Mouse (Mus musculus) telencephalon, adult 2 months (tissue): ENCODE results near the gene Rgs8.

Source experiments
- DNase-seq: peaks from one replicate; pipeline ENCODE4 v3.0.0-alpha.2; 2011; ENCODE audit warnings: low read depth, low spot score

The Rgs8 gene

GRCm38 (mm10) chr1:153675591-153675990 is 22.8 kb downstream of the Rgs8 start:
- DNase-seq = no peak

- no peak for DNase-seq
Measured at GRCm38 (mm10) chr1:153677635-153678034, 24.8 kb downstream of the Rgs8 start.

DNA sequence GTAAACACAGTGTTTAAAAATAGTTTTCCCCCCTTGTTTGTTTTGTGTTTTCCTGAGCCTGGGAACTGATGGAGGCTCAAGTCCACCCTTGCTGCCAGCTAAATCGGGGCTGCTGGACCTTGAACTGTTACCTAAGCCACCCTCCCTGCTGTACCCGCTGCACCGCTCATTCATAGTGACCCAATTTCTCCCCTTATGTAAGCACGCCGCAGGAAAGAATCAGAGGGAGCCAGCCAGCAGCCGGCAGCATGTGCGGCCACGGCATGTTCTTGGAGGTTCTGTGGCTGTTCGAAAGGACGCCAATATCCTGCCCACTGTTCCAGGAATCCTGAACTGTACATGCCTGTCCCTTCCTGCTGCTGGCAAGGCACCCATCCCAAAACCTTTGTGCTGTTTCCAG is 26.3 kb downstream of the Rgs8 start:
- peak; percentile 80 for DNase-seq

GRCm38 (mm10) chr1:153679653-153680052 is 26.8 kb downstream of the Rgs8 start:
- no peak for DNase-seq

GRCm38 (mm10) chr1:153680363-153680762 is 27.5 kb downstream of the Rgs8 start:
- DNase-seq = no peak

- DNase-seq = no peak
Measured at GRCm38 (mm10) chr1:153681036-153681435, 28.2 kb downstream of the Rgs8 start.

- no peak for DNase-seq
Measured at GRCm38 (mm10) chr1:153683190-153683589, 30.4 kb downstream of the Rgs8 start.

DNA sequence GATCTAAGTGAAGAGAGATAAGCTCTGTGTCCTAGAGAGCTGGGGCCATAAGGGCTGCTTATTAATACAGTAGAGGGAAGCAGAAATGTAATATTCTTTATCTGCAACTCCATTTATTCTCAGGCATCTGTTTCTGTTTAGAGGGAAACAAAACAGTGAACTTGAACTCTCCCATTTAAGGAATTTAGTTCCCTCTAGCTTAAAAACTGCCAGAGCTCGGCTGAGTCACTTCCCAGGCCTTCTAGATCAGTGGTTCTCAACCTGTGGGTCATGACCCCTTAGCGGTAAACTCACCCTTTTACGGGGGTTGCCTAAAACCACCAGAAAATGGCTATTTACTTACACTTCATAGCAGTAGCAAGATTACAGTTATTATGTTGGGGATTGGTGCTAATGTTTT is 32.8 kb downstream of the Rgs8 start:
- no peak for DNase-seq

DNA sequence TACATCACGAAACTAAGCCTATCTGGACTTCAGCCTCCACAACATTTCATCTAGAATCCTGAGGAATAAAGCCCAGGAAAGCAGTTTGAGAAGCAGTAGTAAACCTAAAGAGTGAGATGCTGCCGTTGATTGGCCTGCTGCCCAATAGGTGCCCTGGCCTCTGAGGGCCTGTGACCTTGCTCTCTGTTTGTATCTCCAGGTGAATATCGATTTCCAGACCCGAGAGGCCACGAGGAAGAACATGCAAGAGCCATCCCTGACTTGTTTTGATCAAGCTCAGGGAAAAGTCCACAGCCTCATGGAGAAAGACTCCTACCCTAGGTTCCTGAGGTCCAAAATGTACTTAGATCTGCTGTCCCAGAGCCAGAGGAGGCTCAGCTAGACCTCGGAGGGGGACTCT is 39.7 kb downstream of the Rgs8 start:
- DNase-seq = no peak

- DNase-seq = no peak
Measured at GRCm38 (mm10) chr1:153694372-153695120, 41.7 kb downstream of the Rgs8 start.

DNA sequence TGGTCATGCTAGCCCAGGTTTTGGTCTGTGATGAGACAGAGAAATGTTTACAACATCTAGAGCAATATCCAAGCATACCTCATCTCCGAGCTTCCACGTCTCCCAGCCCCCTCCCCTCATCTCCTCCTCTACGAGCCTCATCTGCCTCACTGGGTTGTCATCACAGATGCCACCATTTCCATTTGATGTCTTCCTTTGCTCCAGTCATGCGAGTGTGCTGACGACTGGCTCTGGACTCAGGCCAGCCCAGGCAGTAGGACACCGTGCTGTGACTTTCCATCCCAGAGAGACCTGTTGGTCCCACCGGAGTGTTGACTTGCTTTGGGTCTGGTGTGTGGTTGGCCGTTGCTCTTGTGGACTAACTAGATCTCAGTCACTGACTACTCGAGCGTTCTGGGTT is 42.6 kb downstream of the Rgs8 start:
- DNase-seq = no peak

DNA sequence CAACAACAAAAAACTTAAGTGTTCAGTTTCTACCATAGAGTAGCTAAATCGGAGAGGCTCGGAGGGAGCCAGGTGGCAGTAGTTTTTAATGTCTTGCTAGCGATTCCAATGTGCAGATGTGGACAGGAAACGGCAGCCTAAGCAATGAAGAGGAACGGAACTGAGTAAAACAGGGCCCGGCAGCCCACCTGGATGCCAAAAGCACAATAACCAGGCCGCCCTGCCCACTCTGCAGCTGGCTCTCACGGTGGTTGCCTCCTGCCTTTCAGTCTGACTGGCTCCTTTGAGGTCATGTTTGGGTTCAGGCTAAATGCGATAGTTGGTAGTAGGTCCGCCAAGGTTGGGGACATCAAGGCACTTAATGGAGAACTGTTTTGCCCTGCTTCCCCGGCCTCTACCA is 43.3 kb downstream of the Rgs8 start:
- DNase-seq = no peak

- no peak for DNase-seq
Measured at GRCm38 (mm10) chr1:153696541-153696940, 43.7 kb downstream of the Rgs8 start.

DNA sequence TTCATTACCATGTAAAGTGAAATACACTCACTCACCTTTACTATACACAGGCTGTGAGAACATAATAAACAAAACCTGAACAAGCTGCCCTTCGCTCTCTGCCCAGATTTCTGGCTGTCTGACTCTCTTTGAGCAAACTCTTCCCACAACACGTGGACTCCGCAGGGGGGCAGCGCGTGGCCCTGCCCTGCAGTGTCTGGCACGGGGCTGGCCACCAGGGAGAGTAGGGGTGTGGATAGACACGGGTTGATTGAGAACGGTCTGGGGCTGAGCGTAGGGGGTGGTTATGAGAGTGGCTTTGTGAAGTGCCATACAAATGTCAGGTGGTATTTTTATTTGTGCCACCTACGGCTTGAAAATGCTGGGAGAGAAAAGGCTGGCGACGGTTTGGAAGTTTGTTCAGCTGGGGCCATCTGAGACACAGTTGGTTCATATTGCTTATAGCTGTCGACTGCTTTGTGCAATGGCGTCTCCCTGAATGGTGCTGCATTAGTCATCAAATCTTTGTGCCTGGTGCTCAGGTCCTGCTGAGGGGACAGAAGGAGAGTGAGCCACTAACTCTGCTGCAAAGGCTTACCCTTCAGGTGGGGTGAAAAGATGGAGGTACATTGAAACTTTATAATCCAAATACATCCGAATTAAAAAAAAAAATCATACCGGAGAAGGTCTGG is 44.9 kb downstream of the Rgs8 start:
- no peak for DNase-seq

GRCm38 (mm10) chr1:153698311-153699084 is 45.7 kb downstream of the Rgs8 start:
- no peak for DNase-seq

- DNase-seq = no peak
Measured at GRCm38 (mm10) chr1:153700448-153701063, 47.7 kb downstream of the Rgs8 start.

DNA sequence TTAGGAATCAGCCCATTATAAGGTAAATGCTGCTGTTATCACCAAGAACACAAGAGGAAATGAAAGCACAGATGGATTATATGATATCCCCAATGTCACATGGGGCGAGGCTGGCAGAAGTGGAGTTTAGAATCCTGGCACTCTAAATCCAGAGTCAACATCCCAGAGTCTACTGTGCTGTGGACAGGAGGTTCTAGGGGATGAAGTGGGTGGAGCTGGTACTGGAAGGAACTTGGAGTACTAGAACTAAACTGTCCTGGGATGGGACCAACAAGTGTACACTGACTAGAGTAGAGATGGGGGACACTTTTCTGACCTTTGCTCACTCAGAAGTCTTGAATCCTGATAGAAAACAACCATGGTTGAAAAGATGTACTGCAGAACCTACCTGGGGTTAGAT is 48.6 kb downstream of the Rgs8 start:
- no peak for DNase-seq

DNA sequence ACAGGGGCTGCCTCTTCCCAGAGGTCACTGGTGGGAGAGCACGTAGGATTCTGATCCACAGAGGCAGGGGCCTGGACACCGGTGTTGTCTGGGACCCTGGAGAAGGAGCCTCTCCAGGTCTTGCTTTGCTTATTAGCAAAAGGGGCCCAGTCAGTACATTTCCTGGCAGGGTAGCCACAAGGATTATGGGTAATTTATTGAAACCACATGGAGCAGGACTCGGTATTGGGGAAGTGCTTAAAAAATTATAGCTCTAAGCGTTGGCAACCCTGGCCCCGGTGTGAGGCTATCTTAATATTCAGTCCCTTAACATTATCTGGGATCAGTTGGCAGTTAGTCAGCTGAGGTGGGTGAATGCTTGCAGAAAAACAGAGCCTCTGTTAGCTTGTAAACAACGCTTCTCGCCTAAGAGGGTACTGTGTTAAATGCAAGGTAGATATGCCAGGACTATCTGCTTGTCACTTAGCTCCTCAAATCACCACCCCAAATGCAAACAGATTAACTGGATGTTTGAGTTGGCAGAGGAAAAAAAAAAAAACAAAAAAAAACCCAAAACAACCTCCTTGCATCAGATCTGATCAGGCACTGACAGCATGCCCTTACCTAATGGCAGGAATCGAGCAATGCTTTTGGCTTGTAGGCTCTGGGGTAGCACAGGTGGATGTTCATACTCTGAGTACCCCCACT is 49.5 kb downstream of the Rgs8 start:
- no peak for DNase-seq

GRCm38 (mm10) chr1:153702853-153703410 is 50.1 kb downstream of the Rgs8 start:
- DNase-seq = no peak

GRCm38 (mm10) chr1:153703445-153703991 is 50.7 kb downstream of the Rgs8 start:
- DNase-seq = no peak

DNA sequence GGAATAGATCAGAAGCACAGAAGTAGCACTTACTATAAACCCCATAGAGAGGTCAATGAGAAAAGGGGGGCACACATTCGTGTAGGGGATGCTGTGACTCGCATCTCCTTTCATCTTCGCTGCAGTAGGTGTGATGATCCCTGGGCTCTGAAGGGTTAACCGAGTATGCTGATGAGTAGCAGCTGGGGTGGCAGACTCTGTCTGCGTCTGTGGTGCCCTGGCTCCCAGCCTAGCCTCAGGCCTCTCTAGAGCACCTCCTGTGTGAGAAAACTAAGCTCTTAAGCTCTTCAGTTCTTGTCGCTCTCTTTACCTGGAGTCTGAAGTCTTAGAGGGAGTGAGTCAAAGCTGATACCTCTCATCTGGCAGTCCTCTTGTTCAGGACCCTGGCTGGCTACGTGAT is 51.3 kb downstream of the Rgs8 start:
- DNase-seq = no peak
